19 mouse cellular contexts compared by ENCODE assay signal in the genomic region with DNA sequence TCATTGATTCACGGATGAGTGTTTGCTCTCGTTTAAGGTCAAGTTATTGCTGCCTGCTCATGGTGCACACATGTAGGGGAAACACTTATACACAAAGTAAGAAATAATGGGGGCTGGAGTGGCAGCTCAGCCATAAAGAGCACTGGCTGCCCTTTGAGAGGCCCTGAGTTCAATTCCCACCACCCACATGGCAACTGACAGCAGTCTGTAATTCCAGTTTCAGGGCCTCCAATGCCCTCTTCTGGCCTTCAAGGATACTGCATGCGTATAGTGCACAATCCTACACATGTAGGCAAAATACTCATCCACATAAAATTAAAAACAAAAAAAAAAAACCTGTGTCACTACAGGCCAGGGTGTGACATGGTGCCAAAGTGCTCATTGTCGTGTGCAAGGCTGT. TPM values are rescaled to one million over a fixed set of nuclear protein-coding genes. Genes with fewer than 3 reads are reported as not detected.
DNase-seq lines count a peak whose midpoint lies in the region; ATAC-seq and TF ChIP-seq lines count a peak whose summit lies in the region.
"Had no signal": no experiment of that assay in that cellular context is flagged by ENCODE, and none has a peak within 500 bp of the region (broad histone marks: within the 10 kb centered on the region; RNA-seq: fewer than 3 reads in every experiment).

No protein-coding gene starts in this region.

- DNase-seq in liver, postnatal 0 days, result no peak
- peak; percentile 42 for DNase-seq in MEL (ENCODE audit: low read depth, low spot score)
- DNase-seq in frontal cortex, adult 2 months (ENCODE audit: extremely low spot score in 1 of 2, low spot score in 1 of 2), result no peak
- DNase-seq: adrenal gland, adult 8-10 months; B cell, adult 2 months; cerebellum, postnatal 25 days; heart, adult 11 months; kidney, adult 18-20 months; left cerebral cortex, postnatal 4 days; lung, adult 18-20 months; spleen, adult 18-20 months had no signal

- H3K79me2 ChIP-seq in MEL (ENCODE audit: control insufficient read depth, insufficient read depth, low read length, poor library complexity), result no peaks in the 10 kb centered on the region

- 86% methylated on average over 4 of the region's 4 CpGs for WGBS in intestine, postnatal 0 days
- 92% methylated on average over 4 of the region's 4 CpGs for WGBS in intestine, embryonic 15.5 days
- 88% methylated on average over 4 of the region's 4 CpGs for WGBS in liver, postnatal 0 days (ENCODE audit: insufficient replicate concordance)
- 72% methylated on average over 4 of the region's 4 CpGs for WGBS in liver, embryonic 12.5 days (ENCODE audit: insufficient replicate concordance)

- no peaks in the 10 kb centered on the region for H3K4me1 ChIP-seq in intestine, postnatal 0 days (replicated peaks; ENCODE audit: control insufficient read depth, insufficient read depth, low read length)
- no peaks in the 10 kb centered on the region for H3K4me1 ChIP-seq in intestine, embryonic 15.5 days (replicated peaks)
- H3K4me1 ChIP-seq in liver, postnatal 0 days (ENCODE audit: insufficient read depth), result no peaks in the 10 kb centered on the region
- no peaks in the 10 kb centered on the region for H3K4me1 ChIP-seq in liver, embryonic 12.5 days
- no peaks in the 10 kb centered on the region for H3K4me1 ChIP-seq in MEL (ENCODE audit: control insufficient read depth in 1 of 2, insufficient read depth in 2 of 2, low read length in 2 of 2)
- H3K4me1 ChIP-seq: neural tube, embryonic 12.5 days; stomach, embryonic 15.5 days had no signal

- no peaks in the 10 kb centered on the region for H3K27me3 ChIP-seq in intestine, postnatal 0 days (replicated peaks; ENCODE audit: control insufficient read depth, insufficient read depth, low read length)
- H3K27me3 ChIP-seq in intestine, embryonic 15.5 days (replicated peaks), result 0 out of 2 replicates have a peak, but pooled peaks cover 2% of the 10 kb centered on the region
- H3K27me3 ChIP-seq in liver, postnatal 0 days (ENCODE audit: insufficient read depth, low read length), result no peaks in the 10 kb centered on the region
- peaks cover 20% of the 10 kb centered on the region; the same call in 1 of the 2 replicates for H3K27me3 ChIP-seq in liver, embryonic 12.5 days (replicated peaks)
- H3K27me3 ChIP-seq in MEL (ENCODE audit: control insufficient read depth in 1 of 2, insufficient read depth in 2 of 2, low read length in 2 of 2), result no peaks in the 10 kb centered on the region
- H3K27me3 ChIP-seq: neural tube, embryonic 12.5 days; stomach, embryonic 15.5 days had no signal

- no peak overlapping the region for H3K4me2 ChIP-seq in intestine, postnatal 0 days (replicated peaks; ENCODE audit: low read depth)
- no peak overlapping the region for H3K4me2 ChIP-seq in intestine, embryonic 15.5 days (replicated peaks)
- H3K4me2 ChIP-seq in liver, postnatal 0 days (ENCODE audit: low read depth, low read length), result no peak overlapping the region
- no peak overlapping the region for H3K4me2 ChIP-seq in liver, embryonic 12.5 days
- H3K4me2 ChIP-seq: neural tube, embryonic 12.5 days; stomach, embryonic 15.5 days had no signal

- TF ChIP-seq RAD21 in MEL (IDR thresholded peaks at IDR 0.05; ENCODE audit: low read depth, low read length), result peak; percentile 45

- H3K27ac ChIP-seq in intestine, postnatal 0 days (ENCODE audit: low read depth, low read length), result no peak overlapping the region
- no peak overlapping the region for H3K27ac ChIP-seq in intestine, embryonic 15.5 days
- H3K27ac ChIP-seq in liver, postnatal 0 days (ENCODE audit: low read depth), result no peak overlapping the region
- H3K27ac ChIP-seq in liver, embryonic 12.5 days, result no peak overlapping the region
- H3K27ac ChIP-seq in MEL (ENCODE audit: control insufficient read depth, low read depth, low read length), result no peak overlapping the region
- H3K27ac ChIP-seq: neural tube, embryonic 12.5 days; stomach, embryonic 15.5 days had no signal

- H3K36me3 ChIP-seq in intestine, postnatal 0 days (ENCODE audit: control insufficient read depth, insufficient read depth), result peaks cover 9% of the 10 kb centered on the region
- 0 out of 2 replicates have a peak, but pooled peaks cover 6% of the 10 kb centered on the region for H3K36me3 ChIP-seq in intestine, embryonic 15.5 days
- peaks cover 6% of the 10 kb centered on the region; the same call in 1 of the 2 replicates for H3K36me3 ChIP-seq in liver, postnatal 0 days (replicated peaks; ENCODE audit: insufficient read depth, low read length)
- peaks cover 32% of the 10 kb centered on the region for H3K36me3 ChIP-seq in liver, embryonic 12.5 days
- H3K36me3 ChIP-seq in MEL (ENCODE audit: control insufficient read depth in 1 of 2, insufficient read depth in 2 of 2, low read length in 2 of 2), result no peaks in the 10 kb centered on the region
- H3K36me3 ChIP-seq: stomach, embryonic 15.5 days had no signal

- H3K9ac ChIP-seq in intestine, postnatal 0 days (ENCODE audit: low read depth, low read length), result no peak overlapping the region
- no peak overlapping the region for H3K9ac ChIP-seq in intestine, embryonic 15.5 days
- H3K9ac ChIP-seq in liver, postnatal 0 days (replicated peaks), result no peak overlapping the region
- no peak overlapping the region for H3K9ac ChIP-seq in liver, embryonic 12.5 days
- no peak overlapping the region for H3K9ac ChIP-seq in MEL (ENCODE audit: control insufficient read depth, low read depth, low read length, poor library complexity, severe bottlenecking)
- H3K9ac ChIP-seq: neural tube, embryonic 12.5 days; stomach, embryonic 15.5 days had no signal

- ATAC-seq in intestine, postnatal 0 days, result no peak
- ATAC-seq in intestine, embryonic 15.5 days, result no peak
- ATAC-seq in liver, postnatal 0 days, result no peak
- ATAC-seq in liver, embryonic 12.5 days, result no peak
- ATAC-seq in megakaryocyte, adult 5-6 weeks (ENCODE audit: poor library complexity, severe bottlenecking), result peak; percentile 40; the same call in 1 of the 2 replicates
- ATAC-seq: forebrain, embryonic 14.5 days had no signal

- no peaks in the 10 kb centered on the region for H3K9me3 ChIP-seq in intestine, postnatal 0 days (ENCODE audit: control insufficient read depth)
- H3K9me3 ChIP-seq in intestine, embryonic 15.5 days, result no peaks in the 10 kb centered on the region
- H3K9me3 ChIP-seq in liver, postnatal 0 days (ENCODE audit: low read length), result no peaks in the 10 kb centered on the region
- H3K9me3 ChIP-seq in liver, embryonic 12.5 days (replicated peaks), result no peaks in the 10 kb centered on the region
- no peaks in the 10 kb centered on the region for H3K9me3 ChIP-seq in MEL (replicated peaks; ENCODE audit: insufficient read depth, low read length)
- H3K9me3 ChIP-seq: neural tube, embryonic 12.5 days; stomach, embryonic 15.5 days had no signal

- no peak overlapping the region for H3K4me3 ChIP-seq in intestine, postnatal 0 days (ENCODE audit: low read depth, low read length)
- H3K4me3 ChIP-seq in intestine, embryonic 15.5 days (replicated peaks), result no peak overlapping the region
- no peak overlapping the region for H3K4me3 ChIP-seq in liver, postnatal 0 days (ENCODE audit: low read depth, low read length)
- H3K4me3 ChIP-seq in liver, embryonic 12.5 days, result no peak overlapping the region
- no peak overlapping the region for H3K4me3 ChIP-seq in MEL (ENCODE audit: control insufficient read depth in 1 of 2, insufficient read depth in 1 of 2, low read depth in 2 of 2, low read length in 2 of 2)
- H3K4me3 ChIP-seq: erythroblast, embryonic 14.5 days; neural tube, embryonic 12.5 days; stomach, embryonic 15.5 days had no signal

- TF ChIP-seq POLR2A in MEL (IDR thresholded peaks at IDR 0.05; ENCODE audit: control insufficient read depth in 1 of 2, insufficient read depth in 1 of 2, low read depth in 1 of 2, low read length in 2 of 2, poor library complexity in 1 of 2), result no peak

- TF ChIP-seq CTCF in intestine, postnatal 0 days (IDR thresholded peaks at IDR 0.05; ENCODE audit: low read depth), result peak; percentile 31
- TF ChIP-seq CTCF in liver, postnatal 0 days (IDR thresholded peaks at IDR 0.05; ENCODE audit: low read depth), result peak; percentile 30; the same call in 1 of the 2 replicates
- peak; percentile 38 to 52 (median 51) for TF ChIP-seq CTCF in MEL (IDR thresholded peaks at IDR 0.05 in 2 of 3, conservative IDR thresholded peaks at IDR 0.05 in 1 of 3; ENCODE audit: control insufficient read depth in 1 of 3, insufficient read depth in 1 of 3, low read depth in 2 of 3, low read length in 3 of 3, poor library complexity in 1 of 3, severe bottlenecking in 1 of 3)

- no peak for TF ChIP-seq EP300 in liver, postnatal 0 days (IDR thresholded peaks at IDR 0.05; ENCODE audit: low read depth)
- no peak for TF ChIP-seq EP300 in MEL (IDR thresholded peaks at IDR 0.05; ENCODE audit: low read depth in 1 of 2, low read length in 2 of 2)

RNA-seq across cellular contexts. Expression of a gene that starts 16.8 kb away (rescaled TPM):
- polyA plus RNA-seq in intestine, postnatal 0 days (2015; fragmentation: Nextera tagmentation; extraction: Ambion mirVana), result not detected in 2 replicates
- polyA plus RNA-seq in intestine, embryonic 15.5 days (2015; fragmentation: Nextera tagmentation; extraction: Ambion mirVana), result 0.08 TPM in 1 of 2 replicates, not detected in the other
- polyA plus RNA-seq in liver, postnatal 0 days (2015; fragmentation: Nextera tagmentation; extraction: Ambion mirVana), result not detected in 2 replicates
- not detected in 2 replicates for polyA plus RNA-seq in liver, embryonic 12.5 days (2016; fragmentation: Nextera tagmentation; extraction: Ambion mirVana)
- total RNA-seq in MEL (2012; rRNA removed), result not detected in 2 replicates
- polyA plus RNA-seq in MEL (2012; ENCODE audit: insufficient read depth in 1 of 2, insufficient read length in 2 of 2, low read depth in 1 of 2, low replicate concordance in 2 of 2, missing spikeins in 1 of 2), result not detected
- 0.04 TPM in 1 of 2 replicates, not detected in the other for total RNA-seq in megakaryocyte, adult 5-6 weeks (2015)
- total RNA-seq in megakaryocyte, adult 5-6 weeks (2017), result not detected in 2 replicates
- polyA plus RNA-seq in frontal cortex, adult 2 months (2012; rRNA removed), result 95.6 and 98.2 TPM in 2 replicates
- polyA plus RNA-seq: erythroblast, embryonic 14.5 days had no signal

RNA-seq across cellular contexts. Expression of a gene that starts 17.1 kb away (rescaled TPM):
- 9.8 and 11.1 TPM in 2 replicates for polyA plus RNA-seq in intestine, postnatal 0 days (2015; fragmentation: Nextera tagmentation; extraction: Ambion mirVana)
- polyA plus RNA-seq in intestine, embryonic 15.5 days (2015; fragmentation: Nextera tagmentation; extraction: Ambion mirVana), result 24.9 and 28.2 TPM in 2 replicates
- polyA plus RNA-seq in liver, postnatal 0 days (2015; fragmentation: Nextera tagmentation; extraction: Ambion mirVana), result 9.6 and 9.8 TPM in 2 replicates
- 17.6 and 18.0 TPM in 2 replicates for polyA plus RNA-seq in liver, embryonic 12.5 days (2016; fragmentation: Nextera tagmentation; extraction: Ambion mirVana)
- 35.2 and 41.2 TPM in 2 replicates for total RNA-seq in MEL (2012; rRNA removed)
- 10 to 100 TPM in 1 of 2 experiments, not detected in 1; 30.9 TPM for polyA plus RNA-seq in MEL (2012; ENCODE audit: insufficient read depth in 1 of 2, insufficient read length in 2 of 2, low read depth in 1 of 2, low replicate concordance in 2 of 2, missing spikeins in 1 of 2)
- total RNA-seq in megakaryocyte, adult 5-6 weeks (2015), result 3.3 and 4.9 TPM in 2 replicates
- total RNA-seq in megakaryocyte, adult 5-6 weeks (2017), result 4.5 and 6.6 TPM in 2 replicates
- polyA plus RNA-seq in frontal cortex, adult 2 months (2012; rRNA removed), result 28.8 and 31.5 TPM in 2 replicates

RNA-seq across cellular contexts. Expression of a gene that starts 31.6 kb away (rescaled TPM):
- polyA plus RNA-seq in intestine, postnatal 0 days (2015; fragmentation: Nextera tagmentation; extraction: Ambion mirVana), result 22.9 and 26.4 TPM in 2 replicates
- 29.6 and 32.8 TPM in 2 replicates for polyA plus RNA-seq in intestine, embryonic 15.5 days (2015; fragmentation: Nextera tagmentation; extraction: Ambion mirVana)
- polyA plus RNA-seq in liver, postnatal 0 days (2015; fragmentation: Nextera tagmentation; extraction: Ambion mirVana), result 9.6 and 10.5 TPM in 2 replicates
- polyA plus RNA-seq in liver, embryonic 12.5 days (2016; fragmentation: Nextera tagmentation; extraction: Ambion mirVana), result 13.5 and 15.5 TPM in 2 replicates
- total RNA-seq in MEL (2012; rRNA removed), result 13.3 and 18.9 TPM in 2 replicates
- polyA plus RNA-seq in MEL (2012; ENCODE audit: insufficient read depth in 1 of 2, insufficient read length in 2 of 2, low read depth in 1 of 2, low replicate concordance in 2 of 2, missing spikeins in 1 of 2), result 10 to 100 TPM in 1 of 2 experiments, not detected in 1; 25.5 TPM
- total RNA-seq in megakaryocyte, adult 5-6 weeks (2015), result 22.0 and 23.2 TPM in 2 replicates
- total RNA-seq in megakaryocyte, adult 5-6 weeks (2017), result 39.8 and 62.2 TPM in 2 replicates
- polyA plus RNA-seq in frontal cortex, adult 2 months (2012; rRNA removed), result 48.7 and 51.3 TPM in 2 replicates

RNA-seq across cellular contexts. Expression of a gene that starts 45.2 kb away (rescaled TPM):
- polyA plus RNA-seq in intestine, postnatal 0 days (2015; fragmentation: Nextera tagmentation; extraction: Ambion mirVana), result 1.2 and 1.3 TPM in 2 replicates
- polyA plus RNA-seq in intestine, embryonic 15.5 days (2015; fragmentation: Nextera tagmentation; extraction: Ambion mirVana), result 3.7 and 4.2 TPM in 2 replicates
- polyA plus RNA-seq in liver, postnatal 0 days (2015; fragmentation: Nextera tagmentation; extraction: Ambion mirVana), result 0.50 and 0.62 TPM in 2 replicates
- polyA plus RNA-seq in liver, embryonic 12.5 days (2016; fragmentation: Nextera tagmentation; extraction: Ambion mirVana), result 1.3 and 1.6 TPM in 2 replicates
- 2.8 and 3.1 TPM in 2 replicates for total RNA-seq in MEL (2012; rRNA removed)
- polyA plus RNA-seq in MEL (2012; ENCODE audit: insufficient read depth in 1 of 2, insufficient read length in 2 of 2, low read depth in 1 of 2, low replicate concordance in 2 of 2, missing spikeins in 1 of 2), result 1 to 10 TPM in 1 of 2 experiments, not detected in 1; 4.3 TPM
- 3.2 and 5.5 TPM in 2 replicates for total RNA-seq in megakaryocyte, adult 5-6 weeks (2015)
- total RNA-seq in megakaryocyte, adult 5-6 weeks (2017), result 4.2 and 4.6 TPM in 2 replicates
- 35.2 and 35.5 TPM in 2 replicates for polyA plus RNA-seq in frontal cortex, adult 2 months (2012; rRNA removed)

RNA-seq across cellular contexts. Expression of a gene that starts 45.2 kb away (rescaled TPM):
- 423 and 444 TPM in 2 replicates for polyA plus RNA-seq in intestine, postnatal 0 days (2015; fragmentation: Nextera tagmentation; extraction: Ambion mirVana)
- polyA plus RNA-seq in intestine, embryonic 15.5 days (2015; fragmentation: Nextera tagmentation; extraction: Ambion mirVana), result 584 and 619 TPM in 2 replicates
- 264 and 278 TPM in 2 replicates for polyA plus RNA-seq in liver, postnatal 0 days (2015; fragmentation: Nextera tagmentation; extraction: Ambion mirVana)
- 455 and 456 TPM in 2 replicates for polyA plus RNA-seq in liver, embryonic 12.5 days (2016; fragmentation: Nextera tagmentation; extraction: Ambion mirVana)
- total RNA-seq in MEL (2012; rRNA removed), result 515 and 606 TPM in 2 replicates
- 100 to 1,000 TPM; 394 to 458 TPM for polyA plus RNA-seq in MEL (2012; ENCODE audit: insufficient read depth in 1 of 2, insufficient read length in 2 of 2, low read depth in 1 of 2, low replicate concordance in 2 of 2, missing spikeins in 1 of 2)
- 439 and 533 TPM in 2 replicates for total RNA-seq in megakaryocyte, adult 5-6 weeks (2015)
- total RNA-seq in megakaryocyte, adult 5-6 weeks (2017), result 536 and 608 TPM in 2 replicates
- polyA plus RNA-seq in frontal cortex, adult 2 months (2012; rRNA removed), result 200 and 230 TPM in 2 replicates

Comparison
In these comparisons a context has a peak if more than half of its experiments do, and no peak if none do; other contexts are left out.
1. RNA of a gene that starts 16.8 kb away (polyA plus RNA-seq): 95.6 to 98.2 TPM in frontal cortex, adult 2 months; 0.08 TPM in intestine, embryonic 15.5 days, not detected in MEL, not detected in intestine, postnatal 0 days, not detected in liver, postnatal 0 days and not detected in liver, embryonic 12.5 days; every median in the first group is over 10 times any median in the second.
2. Peak in every context shown above with its lines, with median percentiles within 50 percentile points of each other: CTCF ChIP-seq.